Mouse (Mus musculus) CD4-positive helper T cell, adult 2 months (primary cell): ENCODE measurements at regions not wholly inside any gene's neighbourhood (a gene's known extent, or its start where the extent isn't known, plus 50 kb on each side); places are given as distances from the start of the nearest gene placed in this dataset.

Source experiments
- DNase-seq: peaks from one replicate; pipeline ENCODE4 v3.0.0-alpha.2; 2012; ENCODE audit warnings: low read depth, missing footprints, low spot score

DNA sequence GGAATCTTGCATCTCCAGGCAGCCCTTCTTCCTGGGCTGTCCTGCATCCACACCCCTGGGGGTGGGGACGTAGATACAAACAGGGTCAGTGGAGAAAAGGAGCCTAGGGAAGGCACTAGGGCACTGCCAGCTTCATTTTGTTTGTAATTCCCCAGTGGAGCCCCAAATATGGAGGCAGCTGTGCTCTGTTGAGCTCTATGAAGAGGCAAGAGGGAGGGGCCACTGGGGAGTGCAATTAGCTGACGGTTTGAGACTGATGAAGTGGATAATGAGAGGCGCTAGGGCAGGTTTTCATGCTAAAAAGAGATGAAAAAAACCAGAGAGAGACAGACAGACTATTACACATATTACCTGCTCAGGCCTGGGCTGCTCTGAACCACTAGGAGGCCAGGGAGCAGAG is 135.8 kb upstream of the Grik3 start:
- no peak for DNase-seq

DNA sequence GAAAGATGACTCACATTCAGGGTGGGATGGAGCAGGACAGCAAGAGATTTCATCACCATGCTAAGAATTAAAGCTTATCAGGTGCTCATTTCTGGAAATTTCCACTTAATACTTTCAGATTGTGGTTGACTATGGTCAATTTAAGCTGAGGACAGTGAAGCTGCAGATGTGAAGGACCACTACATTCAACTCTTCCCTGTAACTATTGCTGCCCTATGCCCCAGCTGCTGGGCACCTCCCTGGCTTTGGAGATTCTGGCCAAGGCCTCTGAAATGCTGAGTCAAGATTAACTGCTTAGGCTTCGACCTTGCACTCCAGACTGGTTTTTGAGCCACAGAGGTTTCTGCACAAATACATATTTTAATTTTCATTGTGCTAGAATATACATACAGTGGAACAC is 140.4 kb upstream of the Grik3 start:
- no peak for DNase-seq

DNA sequence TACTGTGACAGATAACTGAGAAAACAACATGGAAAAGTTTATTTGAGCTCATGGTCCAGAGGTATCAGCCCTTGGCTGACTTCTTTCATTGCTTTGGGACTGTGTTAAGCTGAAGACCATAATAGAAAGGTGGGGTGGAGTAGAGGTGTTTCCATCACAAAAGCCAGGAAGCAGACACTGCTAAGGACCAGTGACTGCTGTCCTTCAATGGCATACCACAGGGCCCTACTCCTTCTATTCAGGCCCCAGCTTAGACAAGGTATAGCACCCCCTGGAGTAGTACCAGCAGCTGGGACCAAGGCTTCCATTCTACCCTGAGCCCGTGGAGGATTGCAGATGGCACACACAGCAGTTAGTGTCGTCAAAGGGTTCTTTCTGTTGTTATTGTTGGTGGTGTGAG is 151.4 kb upstream of the Grik3 start:
- DNase-seq: no peak

DNA sequence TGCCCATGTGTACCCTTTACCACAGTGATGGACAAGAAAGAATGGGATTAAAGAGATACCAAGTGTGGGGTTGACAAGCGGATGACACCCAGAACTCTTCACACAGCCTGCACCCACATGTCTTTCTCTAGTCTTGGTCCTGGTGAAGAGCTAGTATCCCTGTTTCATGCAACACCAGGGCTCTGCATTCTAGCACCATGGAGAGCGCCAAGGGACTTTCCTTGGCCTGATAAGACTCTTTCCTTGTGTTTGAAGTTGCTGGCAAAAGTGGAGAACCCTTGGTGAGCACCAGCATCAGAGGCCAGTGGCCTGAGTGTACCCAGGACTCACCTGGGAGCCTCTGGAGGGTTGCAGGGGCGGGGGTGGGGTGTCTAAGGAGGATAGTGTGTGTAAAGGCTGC is 161.7 kb upstream of the Grik3 start:
- no peak for DNase-seq

DNA sequence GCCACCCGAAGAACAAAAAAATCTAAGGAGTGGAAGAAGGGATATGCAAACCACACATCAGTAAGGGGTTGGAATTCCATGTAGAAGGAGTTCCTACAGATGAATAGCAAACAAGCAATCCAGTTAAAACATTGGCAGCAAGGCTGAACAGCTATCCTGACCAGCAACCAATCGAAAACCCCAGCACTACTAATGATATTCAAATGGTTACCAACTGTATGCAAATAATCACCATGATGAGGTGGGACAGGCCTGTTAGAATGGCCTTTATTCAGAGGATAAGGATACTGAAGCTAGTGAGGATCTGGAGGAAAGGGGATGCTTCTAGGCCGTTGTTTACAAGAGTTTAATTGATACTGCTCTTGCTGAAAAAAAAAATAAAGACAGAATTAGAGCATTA is 166.0 kb upstream of the Grik3 start:
- DNase-seq: no peak

DNA sequence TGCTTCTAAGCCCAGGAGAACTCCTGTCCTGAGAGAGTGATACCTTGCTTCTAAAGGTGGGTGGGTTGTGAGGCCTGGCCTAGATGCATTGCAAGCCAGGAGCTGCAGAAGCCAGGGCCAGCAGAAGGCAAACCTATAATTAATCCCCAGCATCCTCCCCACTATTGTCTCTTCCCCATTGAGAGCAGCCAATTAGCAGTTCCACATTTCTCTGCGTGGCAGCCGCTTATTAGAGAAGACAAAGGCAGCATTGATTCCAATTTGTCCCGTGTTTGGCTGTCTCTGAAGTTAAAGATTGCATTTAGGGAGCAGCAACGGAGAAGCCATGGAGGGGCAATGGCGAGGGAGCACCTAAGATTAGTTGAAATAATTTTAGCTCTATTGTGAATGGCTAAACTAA is 171.2 kb upstream of the Grik3 start:
- DNase-seq: no peak

DNA sequence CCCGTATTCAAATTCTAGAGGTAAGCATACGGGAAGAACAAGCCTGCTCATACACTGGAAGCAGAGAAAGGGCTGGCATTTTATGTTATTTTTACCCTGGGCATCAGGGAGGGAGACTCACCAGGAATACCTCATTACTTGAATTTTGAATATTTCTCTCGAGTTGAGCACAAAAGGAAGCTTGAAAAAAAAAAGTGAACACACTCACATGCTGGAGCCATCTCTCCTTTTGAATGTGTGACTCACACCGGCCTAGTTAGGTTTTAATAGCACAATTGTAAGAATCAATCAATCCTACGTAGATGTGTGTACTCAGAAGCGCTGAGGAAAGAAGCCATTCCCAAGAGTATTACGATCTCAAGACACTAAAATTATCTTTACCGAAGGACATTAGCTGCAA is 172.2 kb upstream of the Grik3 start:
- DNase-seq: no peak

DNA sequence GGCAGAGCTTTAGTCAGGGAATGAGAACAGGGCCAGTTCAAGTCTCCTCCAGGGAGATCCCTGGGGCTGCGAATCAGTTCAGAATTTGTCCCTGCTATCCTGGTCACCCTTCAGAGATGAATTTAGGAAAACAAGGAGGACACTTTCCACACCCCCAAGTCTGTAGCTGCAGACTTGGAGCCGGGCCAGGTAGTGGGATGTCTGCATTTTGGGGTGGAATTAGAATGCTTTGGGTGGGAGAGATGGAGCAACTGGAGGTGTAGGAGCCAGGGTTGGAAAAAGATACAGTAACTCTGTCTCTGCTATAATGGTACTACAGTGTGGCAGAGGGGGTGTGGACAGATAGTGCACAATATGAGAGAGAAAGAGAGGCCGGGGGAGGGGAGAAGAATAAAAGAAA is 173.6 kb upstream of the Grik3 start:
- no peak for DNase-seq

DNA sequence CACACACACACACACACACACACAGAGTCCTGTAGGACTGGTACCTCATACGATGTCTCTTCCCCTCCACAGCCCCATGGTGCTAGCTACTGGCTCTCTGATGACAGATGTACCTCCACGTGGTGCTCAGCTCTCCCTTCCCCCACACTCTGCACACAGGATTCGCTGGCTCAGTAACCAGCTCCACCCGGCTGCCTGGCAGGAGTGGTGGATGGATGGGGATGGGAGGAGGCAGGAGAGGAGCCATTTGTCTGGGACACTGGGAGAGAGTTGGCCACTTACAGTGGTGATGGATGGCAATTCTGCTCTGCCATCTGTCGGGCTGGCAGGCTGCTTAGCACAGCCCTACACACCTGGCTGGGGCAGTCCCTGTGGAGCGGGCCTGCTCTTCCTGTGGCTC is 174.7 kb upstream of the Grik3 start:
- no peak for DNase-seq

DNA sequence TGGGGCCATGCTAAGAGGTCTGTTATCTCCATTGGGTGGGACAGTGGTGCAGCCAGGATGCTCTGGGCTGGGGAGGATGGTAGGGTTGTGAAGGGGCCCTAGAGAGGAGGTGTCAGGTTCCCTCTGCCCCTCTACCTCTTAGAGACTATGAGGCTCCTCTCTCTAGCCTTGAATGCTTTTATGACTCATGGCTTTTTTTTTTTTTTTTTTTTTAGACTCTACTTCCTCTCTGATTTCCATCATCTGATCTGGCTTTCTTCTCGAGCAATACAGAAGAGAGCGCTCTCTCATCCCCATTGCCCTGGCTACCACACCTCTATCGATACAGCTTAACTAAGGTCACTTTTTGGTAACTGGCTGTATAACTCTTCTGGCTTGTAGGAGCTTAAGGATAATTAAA is 176.6 kb upstream of the Grik3 start:
- no peak for DNase-seq

DNA sequence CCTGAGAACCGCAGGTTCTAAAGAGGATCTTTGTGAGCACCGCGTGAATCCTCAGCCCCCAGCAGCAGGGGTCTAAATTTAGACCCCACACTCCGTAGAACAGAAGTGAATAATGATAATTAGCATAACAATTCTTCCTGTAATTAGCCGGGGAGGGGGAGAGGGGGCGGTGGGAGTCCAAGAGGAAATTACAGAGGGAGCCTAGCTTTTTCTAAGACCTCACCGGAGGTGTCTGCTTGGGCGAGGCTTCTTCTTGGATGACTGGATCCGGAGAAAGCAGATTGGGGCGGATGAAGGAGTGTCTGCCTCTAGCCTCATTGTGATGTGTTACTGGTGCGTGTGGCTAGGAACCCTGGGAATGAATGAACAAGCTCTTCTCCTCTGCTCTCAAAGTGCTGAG is 177.2 kb upstream of the Grik3 start:
- DNase-seq: no peak

DNA sequence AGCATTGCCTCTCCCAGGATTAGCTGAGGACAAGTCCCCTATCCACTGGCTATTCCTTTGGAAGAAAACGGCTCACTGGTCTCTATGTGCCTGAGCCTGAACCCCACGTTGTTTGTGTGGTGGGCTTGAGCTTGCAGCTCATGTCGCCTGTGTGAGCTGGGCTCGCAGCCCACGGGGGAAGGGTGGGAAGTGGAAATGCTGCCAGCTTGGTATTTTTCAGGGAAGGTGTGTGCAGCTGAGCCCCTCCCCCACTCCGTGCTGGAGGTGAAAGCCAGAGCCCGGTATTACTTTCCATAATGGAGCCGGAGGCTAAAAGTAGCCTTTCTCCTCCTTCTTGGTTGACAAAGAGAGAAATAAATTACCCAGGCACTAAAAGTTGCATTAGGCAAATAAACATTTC is 180.5 kb upstream of the Zc3h12a start:
- DNase-seq: no peak

DNA sequence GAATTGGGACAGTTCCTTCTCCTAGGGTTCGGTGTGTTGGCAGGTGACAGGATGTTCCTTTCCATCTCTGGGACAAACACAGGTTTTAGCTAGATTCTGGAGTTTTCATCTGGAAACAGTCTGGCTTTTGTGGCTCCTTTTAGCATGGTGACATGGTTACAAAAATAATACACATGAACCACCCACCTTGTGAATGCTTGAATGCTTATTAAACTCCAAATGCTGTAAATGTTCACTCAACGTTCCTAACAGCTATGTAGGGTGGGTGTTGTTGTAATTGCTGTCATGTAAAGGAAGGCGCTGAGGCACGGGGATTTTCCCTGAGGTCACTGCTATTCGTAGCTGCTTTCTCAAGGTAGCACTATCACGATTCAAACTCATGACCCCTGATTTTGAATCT is 178.1 kb upstream of the Zc3h12a start:
- no peak for DNase-seq

DNA sequence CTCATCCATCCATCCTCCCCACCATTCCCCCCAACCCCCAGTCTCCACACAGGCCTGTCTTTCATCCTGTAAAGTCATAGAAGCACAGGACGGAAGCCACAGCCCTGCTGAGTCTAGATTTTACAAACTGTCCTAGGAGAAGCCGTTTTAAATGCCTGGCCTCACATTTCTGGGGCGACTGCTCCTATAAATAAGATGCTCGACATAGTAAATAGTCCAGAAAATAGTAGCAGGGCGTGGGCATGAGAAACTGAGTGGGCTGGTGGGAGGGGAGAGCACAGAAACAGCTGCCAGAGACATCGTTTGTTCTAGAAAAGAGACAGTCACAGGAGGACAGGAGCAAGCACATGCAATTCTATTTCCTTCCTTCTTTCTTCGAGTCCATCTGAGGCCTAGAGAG is 175.0 kb upstream of the Zc3h12a start:
- DNase-seq: no peak

DNA sequence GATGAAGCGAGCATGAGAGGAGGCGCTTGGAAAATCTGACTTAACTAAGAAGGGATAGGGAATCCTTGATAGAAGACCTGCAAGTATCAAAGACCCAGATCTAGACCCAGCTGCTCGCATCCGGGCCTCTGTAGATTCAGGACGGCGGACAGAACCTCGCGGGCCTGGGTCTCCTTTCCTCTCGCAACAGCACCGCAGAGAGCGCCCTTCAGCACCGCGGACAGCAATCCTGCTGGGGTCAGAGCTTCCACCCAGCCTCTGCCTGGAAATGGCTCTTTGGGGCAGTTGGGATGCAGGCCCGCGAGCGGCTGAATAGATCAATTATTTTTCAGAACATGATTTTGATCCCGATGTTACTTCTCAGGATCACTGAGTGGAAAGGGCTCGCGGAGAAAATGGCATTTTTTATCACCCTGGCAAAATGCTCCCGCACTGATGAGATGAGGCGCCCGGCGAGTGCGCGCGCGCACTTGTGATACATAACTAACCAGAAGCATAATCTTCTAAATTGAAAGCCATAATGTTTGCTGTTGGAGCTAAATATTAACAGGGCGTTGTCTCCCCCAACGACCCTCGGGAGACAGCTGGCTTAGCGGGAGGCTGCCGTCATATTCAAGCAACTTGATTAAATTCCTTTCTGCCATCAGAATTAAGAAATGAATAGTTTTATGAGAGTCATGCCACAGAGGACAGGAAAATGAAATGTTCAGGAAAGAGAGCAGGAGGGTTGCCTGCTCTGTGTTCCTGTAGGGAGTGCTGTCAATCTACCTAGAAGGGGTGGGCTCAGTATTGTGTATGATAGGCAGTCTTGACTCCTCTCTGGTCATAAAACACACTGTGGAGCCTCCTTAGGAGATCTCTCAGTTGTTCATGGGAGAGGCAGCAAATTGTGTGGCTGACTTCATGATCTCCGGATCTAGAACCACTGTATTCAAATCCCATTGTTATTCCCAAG is 173.1 kb upstream of the Zc3h12a start:
- no peak for DNase-seq

DNA sequence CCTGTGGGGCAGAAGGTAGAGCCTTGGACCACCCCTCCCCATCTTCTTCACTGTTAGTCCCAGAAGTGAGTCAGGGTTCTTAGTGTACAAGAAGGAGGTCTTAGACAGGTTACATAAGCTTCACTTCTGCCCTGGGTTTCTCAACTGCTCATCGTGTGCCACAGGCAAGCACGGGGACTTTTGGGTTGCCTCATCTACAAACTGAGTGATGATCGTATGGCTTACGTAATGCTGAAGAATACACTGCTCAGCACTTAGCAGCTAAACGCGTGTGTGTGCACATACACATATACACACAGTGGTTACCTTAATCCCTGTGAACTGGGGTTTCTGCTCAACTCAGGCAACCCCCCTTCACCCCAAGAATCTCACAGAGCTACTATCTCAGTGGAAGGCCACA is 163.1 kb upstream of the Zc3h12a start:
- DNase-seq: no peak

DNA sequence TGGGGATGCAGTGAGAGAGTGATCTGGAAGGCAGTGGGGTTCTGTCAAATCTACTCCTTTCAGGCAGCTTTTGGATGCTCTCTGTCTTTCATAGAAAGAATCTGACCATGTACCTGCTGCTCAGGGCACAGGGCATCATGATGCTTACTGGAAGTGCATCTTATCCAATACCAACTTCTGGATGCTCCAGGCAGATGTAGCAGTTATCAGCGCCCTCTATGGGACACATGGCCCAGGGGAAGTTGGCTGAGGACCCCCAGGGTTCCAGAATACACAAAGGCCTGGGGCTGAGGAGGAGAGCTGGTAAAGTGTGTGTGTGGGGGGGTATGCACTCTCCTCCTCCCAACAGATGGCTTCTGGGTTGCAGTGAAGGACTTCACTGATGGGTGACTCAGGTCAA is 162.1 kb upstream of the Zc3h12a start:
- no peak for DNase-seq

DNA sequence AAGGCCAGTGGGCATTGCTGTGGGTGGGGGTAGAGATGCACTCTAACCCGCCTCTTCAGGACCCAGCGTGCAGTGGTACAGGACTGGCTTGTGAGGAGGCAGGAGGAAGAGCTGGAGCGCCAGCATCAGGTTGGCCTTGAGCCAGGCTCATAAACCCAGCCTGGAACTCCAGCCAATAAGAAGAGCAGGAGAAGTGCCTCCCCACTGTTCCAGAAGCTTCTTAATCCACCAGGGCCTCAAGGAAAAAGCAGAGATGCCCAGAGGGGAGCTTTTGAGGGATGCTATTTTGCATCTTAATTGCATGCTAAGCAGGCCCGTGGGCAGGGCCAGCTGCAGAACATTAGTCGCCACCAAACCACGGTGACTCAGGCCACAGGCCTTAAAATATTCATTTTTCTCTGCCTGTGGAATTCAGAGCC is 161.4 kb upstream of the Zc3h12a start:
- no peak for DNase-seq

DNA sequence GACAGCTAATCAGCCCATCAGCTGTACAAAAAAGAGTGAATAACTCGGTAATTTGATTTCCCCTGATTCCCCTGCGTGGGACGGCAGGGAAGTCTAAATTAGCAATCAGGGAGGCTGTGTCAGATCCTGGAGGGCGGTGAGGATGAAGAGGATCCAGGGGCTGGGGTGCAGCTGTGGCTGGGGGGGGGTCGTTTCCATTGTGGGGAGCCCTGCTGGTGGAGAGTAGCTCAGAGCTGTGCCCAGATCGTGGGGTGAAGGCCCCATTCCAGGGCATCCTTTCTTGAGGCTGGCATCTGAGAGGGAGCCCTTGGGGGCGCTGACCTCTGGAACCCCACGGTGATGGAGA is 155.3 kb upstream of the Zc3h12a start:
- DNase-seq: no peak

DNA sequence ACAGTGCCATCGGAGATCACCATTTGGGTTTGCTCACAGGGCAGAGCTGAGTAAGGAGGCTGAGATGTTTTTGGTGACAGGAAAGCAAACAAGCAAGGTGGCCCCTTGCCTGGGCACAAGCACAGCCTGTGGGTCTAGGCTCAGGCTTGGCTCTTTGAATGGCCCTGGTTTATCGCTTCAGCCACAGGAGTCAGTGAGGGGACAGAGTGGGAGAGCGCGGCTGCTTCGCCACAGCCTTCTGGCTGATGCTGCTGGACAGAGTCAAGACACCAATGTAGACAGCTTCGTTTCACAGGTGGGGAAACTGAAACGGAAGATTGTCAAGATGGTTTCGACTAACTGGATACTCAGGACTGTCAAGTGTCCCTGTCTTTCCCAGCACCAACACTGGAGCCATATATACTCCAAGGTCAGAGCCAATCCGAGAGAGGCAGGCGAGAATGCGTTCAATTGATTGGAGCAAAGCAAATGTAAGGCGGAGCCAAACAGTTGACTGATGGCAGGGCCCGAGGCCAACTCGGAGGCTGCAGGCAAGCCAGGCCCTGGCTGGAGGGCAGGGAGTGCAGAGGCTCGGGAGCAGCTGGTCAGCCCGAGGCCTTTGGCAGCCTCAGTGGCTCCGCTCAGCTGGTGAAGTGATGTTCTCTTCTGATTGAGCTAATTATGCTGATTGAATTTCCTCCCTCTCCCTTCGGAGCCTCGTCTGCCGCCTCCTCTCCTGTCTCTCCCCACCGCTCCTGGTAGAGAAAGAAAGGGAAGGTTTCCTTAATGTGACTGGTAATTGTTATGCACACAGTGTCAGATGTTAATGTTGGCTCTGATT is 154.7 kb upstream of the Zc3h12a start:
- DNase-seq: no peak

DNA sequence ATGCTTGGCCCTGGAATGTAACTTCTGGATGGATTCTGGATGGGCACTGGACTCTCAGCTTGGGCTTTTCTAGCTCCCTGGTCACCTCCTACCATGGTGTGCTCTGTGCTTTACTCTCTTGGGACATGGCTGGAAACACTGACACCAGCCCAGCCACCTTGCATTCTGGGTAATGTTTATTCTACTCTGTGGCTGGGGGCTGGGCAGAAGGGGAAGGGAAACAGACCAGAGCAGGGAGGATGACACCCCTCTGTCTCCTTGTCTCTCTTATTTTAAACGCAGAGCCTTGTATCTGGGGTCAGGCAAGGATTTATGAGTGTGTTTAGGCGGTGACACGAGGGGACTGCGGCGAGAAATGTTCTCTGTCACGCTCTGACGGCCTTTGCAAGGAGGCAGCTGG is 151.5 kb upstream of the Zc3h12a start:
- no peak for DNase-seq

DNA sequence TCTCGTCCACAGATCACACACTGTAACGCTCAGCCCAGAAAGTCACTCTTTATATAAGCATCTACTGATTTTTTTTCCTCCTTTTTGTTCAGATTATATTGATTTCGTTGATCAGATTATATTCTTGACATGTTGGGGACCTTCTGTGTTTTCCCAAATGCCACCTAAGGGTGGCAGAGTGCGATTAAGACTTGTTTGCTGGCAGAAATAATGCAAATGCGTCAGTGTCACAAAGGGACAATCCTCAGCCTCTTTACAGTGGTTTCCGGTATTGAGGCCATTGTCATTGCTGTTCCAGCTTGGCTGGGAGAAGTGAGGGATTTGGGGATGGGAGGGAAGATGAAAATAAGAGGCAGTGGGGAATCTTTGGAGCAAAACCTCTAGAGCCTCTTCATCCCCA is 149.2 kb upstream of the Zc3h12a start:
- no peak for DNase-seq

DNA sequence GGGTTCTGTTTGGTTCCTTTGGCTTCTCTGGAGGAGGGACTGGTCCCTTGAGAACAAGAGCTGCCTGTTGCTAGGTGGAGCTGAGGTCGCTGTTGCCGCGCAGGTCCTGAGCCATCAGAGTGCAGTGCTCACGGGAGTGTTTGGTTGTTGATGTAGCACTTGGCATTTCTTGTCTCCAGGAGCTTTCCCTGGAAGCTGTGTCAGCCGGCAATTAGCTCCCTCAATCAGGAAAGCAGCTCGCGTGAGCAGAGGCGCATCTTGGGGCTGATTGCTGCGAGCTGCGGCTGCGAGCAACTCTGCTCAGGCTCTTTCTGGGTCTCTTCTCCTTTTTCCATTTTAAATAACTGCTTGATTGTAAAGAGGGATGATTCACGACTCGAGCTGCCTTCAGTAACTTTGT is 147.6 kb upstream of the Zc3h12a start:
- DNase-seq: no peak
